Mouse (Mus musculus) left cerebral cortex, adult 9 months (tissue): ENCODE results near the gene Vps45.

Experiments
- DNase-seq, 2 experiments: peaks; one replicate each; pipeline ENCODE4 v3.0.0; 2022; ENCODE audit warnings: low spot score in 2 of 2

The Vps45 gene

GRCm38 (mm10) chr3:96058231-96058896, at the start of gene Vps45:
Gene Vps45, minus strand, starts transcription at chr3:96058466.
- peak in 1 of 2 experiments; percentile 76 for DNase-seq

GRCm38 (mm10) chr3:96106151-96106550, 47.9 kb upstream of the Vps45 start:
- DNase-seq: no peak

GRCm38 (mm10) chr3:96105232-96105747, 47.0 kb upstream of the Vps45 start:
- no peak for DNase-seq

- peak; percentile 38 to 69 for DNase-seq
These were observed 46.2 kb upstream of the Vps45 start, which contains the start of gene Otud7b for GRCm38 (mm10) chr3:96104261-96105065. Gene Otud7b, plus strand, starts transcription at chr3:96104527.

GRCm38 (mm10) chr3:96103901-96104260, 45.6 kb upstream of the Vps45 start:
- no peak for DNase-seq

GRCm38 (mm10) chr3:96102100-96102872, 44.0 kb upstream of the Vps45 start:
- DNase-seq: peak; percentile 64 to 66

- DNase-seq: no peak
These were observed 40.5 kb upstream of the Vps45 start for GRCm38 (mm10) chr3:96098616-96099267.

GRCm38 (mm10) chr3:96098168-96098567, 39.9 kb upstream of the Vps45 start:
- no peak for DNase-seq

GRCm38 (mm10) chr3:96094203-96094602, 35.9 kb upstream of the Vps45 start:
- no peak for DNase-seq

- no peak for DNase-seq
These were observed 35.2 kb upstream of the Vps45 start for GRCm38 (mm10) chr3:96093509-96093908.

GRCm38 (mm10) chr3:96091966-96092365, 33.7 kb upstream of the Vps45 start:
- DNase-seq: no peak

GRCm38 (mm10) chr3:96091146-96091545, 32.9 kb upstream of the Vps45 start:
- no peak for DNase-seq

GRCm38 (mm10) chr3:96089882-96090489, 31.7 kb upstream of the Vps45 start:
- no peak for DNase-seq

- no peak for DNase-seq
These were observed 29.5 kb upstream of the Vps45 start for GRCm38 (mm10) chr3:96087801-96088200.

- no peak for DNase-seq
These were observed 29.0 kb upstream of the Vps45 start for GRCm38 (mm10) chr3:96087219-96087618.

- DNase-seq: no peak
These were observed 26.0 kb upstream of the Vps45 start for GRCm38 (mm10) chr3:96084146-96084755.

GRCm38 (mm10) chr3:96082714-96083508, 24.6 kb upstream of the Vps45 start:
- no peak for DNase-seq

- no peak for DNase-seq
These were observed 23.8 kb upstream of the Vps45 start for GRCm38 (mm10) chr3:96082100-96082499.

GRCm38 (mm10) chr3:96081650-96082049, 23.4 kb upstream of the Vps45 start:
- no peak for DNase-seq

GRCm38 (mm10) chr3:96081006-96081405, 22.7 kb upstream of the Vps45 start:
- DNase-seq: no peak
